Mouse (Mus musculus) spleen, adult 18-20 months (tissue): ENCODE results near the gene Mob2.
A peak's percentile ranks its signal among the peaks of the same experiment; 100 is the strongest.

Experiments
- DNase-seq, 2 experiments: peaks; one replicate each; pipeline ENCODE4 v3.0.0; 2022; ENCODE audit warnings: mixed read lengths in 2 of 2

Gene Mob2

DNA sequence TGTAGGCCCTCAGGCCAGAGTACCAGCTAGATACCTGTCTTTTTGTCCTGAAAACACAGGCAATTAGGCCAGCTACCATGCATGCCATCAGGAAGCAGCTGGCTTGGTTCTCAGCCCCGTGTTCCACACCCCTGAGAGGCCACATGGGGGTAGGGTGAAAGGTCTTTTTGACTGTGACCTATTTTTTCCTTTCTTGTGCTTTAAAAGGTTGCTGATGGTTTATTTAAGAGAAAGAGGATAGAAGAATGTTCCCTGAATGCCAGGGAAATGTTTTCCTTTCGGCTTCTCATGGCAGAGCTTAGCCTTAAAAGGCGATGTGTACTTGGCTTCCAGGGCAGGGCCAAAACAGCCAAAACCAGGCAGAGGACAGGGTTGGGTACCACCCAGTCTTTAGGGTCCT is 40.0 kb downstream of the Mob2 start:
- no peak for DNase-seq

DNA sequence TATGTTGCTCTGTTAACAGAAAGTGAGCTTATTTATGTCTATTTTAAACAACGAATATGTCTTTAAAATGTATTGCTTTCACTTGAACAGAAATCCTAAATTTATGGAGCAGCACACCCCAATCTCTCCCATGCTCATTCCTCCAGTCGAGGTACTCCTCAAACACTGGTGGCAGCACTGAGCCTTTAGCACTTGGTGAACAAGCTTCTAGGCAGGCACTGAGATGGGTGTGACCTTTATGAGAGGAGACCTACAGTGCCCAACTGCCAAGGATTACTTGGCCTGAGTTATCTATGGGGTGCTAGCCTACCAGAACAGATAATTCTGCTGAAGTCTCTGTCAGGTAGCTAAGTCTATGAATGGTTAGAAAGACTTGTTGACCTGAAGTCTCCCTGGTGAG is 41.2 kb downstream of the Mob2 start:
- DNase-seq = no peak

DNA sequence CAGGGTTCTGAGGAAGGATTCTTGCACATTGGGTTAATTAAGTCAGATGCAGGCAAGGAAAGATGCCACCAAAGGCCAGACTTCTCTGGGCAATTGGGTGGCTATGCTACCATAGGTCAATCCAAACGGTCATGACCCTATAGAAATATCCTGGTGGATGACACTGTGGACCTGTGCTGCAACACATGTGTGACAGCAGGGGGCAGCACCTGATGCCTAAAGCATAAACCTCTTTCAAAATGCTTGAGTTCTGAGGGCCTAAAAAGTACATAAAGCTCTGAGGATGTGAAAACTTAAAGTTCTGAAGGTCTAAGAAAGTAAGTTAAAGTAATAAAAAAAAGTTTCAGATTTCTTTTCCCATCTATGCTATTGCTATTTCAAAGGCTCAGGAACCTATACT is 44.3 kb downstream of the Mob2 start:
- DNase-seq = peak in 1 of 2 experiments; percentile 36

DNA sequence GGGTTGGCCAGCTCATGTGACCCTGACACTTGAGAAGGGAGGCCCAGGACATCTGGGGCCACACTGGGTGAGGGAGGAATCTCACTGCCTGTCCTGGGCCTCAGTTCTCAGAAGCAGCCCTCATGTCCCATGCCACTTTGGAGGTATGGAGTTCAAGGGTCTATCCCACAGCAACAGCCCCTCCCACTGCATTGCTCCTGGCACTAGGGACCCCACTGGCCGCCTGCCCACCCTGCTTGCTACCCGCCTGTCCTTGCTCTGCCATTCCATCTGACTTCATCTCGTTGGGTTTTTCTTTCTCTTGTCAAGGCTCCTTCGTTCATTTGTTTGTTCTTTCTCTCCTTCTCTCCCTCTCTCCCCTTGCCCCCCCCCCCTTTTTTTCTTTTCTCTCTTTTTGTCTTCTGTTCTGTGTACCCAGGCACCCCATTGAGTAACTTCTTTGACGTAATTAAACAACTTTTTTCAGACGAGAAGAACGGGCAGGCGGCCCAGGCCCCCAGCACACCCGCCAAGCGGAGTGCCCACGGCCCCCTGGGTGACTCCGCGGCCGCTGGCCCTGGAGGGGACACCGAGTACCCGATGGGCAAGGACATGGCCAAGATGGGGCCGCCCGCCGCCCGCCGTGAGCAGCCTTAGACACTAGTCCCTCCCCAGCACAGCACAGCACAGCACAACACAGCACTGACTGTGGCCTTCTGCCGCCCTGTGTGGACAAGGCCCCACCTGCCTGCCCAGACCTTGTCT is 59.1 kb downstream of the Mob2 start:
- DNase-seq = no peak

DNA sequence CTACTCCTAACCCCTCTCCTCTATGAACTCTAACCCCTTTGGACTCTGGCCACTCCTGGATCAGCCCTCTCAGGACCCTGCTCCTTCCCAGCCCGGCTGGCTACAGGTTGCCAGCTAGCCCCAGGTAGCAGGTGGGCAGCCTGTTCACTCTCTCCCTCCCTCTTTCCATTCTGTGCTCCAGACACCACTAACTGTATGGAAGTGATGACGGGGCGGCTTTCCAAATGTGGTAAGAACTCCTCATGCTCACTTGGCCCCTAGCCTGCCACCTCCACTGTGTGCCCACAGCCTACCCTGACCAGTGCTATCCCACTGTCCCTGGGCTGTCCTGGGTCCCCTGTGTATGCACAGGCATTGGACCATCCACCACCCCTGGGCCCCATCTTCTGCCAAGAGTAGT is 60.2 kb downstream of the Mob2 start:
- no peak for DNase-seq

DNA sequence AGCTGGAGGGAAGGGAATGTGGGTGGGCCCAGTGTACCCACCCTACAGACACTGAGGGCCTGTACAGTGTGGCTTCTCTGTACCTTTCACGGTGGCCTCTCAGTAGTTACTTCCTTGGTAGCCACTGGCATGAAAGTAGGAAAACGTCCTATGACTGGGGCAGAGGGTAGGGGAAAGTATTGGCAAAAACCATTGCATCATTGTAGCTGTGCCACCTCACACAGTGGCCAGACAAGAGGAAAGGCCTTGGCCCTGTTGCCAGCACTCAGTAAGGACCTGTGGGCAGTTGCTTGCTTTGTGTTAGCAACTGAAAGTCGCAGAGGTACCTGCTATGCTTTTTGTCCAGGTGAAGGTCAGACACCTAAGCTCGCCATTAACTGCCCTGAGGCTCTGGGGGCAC is 66.7 kb downstream of the Mob2 start:
- DNase-seq = no peak

DNA sequence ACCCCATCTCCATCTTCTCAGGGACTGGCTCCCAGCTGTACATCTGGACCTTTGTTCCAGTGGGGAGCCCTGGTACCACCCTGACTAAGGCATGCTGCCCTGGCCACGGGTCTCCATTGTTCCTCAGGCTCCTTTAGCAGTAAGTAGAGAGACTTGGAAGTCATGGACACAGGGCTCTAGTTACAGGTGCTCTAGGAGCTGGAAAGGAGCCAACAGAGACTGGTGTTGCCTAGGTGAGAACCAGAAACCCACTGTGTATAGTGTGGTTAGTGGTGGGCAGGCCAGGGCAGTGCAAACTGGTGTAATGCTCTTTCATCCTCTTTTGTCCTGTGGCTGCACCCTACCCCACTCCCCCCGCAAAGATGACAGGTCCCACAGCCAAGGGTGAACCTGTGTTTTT is 69.7 kb downstream of the Mob2 start:
- no peak for DNase-seq

DNA sequence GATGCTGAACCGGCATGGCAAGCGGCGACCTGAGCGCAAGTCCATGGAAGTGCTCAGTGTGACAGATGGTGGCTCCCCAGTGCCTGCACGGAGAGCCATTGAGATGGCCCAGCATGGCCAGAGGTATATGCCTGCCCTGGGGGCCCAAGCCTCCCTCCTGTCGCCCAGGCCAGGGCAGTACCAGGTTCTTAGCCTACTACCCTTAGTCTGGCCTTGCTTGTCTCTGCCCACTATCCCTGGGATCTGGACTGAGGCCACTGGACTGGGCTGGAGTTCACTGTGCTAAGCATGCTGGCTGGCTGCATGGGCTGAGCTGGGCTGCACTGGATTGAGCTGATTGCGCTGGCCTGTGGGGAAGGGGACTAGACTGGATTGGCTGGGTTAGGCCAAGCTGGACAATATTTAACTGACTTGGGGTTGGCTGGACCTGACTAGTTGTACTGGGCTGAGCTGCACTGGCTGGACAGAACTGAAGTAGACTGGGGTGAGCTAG is 72.5 kb downstream of the Mob2 start:
- DNase-seq = no peak

DNA sequence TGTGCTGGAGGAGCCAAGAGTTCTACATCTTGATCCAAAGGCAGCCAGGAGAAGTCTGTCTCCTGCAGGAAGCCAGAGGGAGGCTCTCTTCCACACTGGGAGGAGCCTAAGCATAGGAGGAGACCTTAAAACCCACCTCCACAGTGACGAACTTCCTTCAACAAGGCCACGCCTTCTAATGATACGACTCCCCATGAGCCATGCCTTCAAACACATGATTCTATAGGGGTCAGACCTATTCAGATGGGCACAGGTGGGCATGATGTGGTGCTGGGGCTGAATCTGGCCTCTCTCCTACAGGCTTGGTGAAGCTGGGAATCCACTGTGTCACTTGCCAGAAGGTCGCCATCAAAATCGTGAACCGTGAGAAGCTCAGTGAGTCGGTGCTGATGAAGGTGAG is 79.6 kb downstream of the Mob2 start:
- no peak for DNase-seq

DNA sequence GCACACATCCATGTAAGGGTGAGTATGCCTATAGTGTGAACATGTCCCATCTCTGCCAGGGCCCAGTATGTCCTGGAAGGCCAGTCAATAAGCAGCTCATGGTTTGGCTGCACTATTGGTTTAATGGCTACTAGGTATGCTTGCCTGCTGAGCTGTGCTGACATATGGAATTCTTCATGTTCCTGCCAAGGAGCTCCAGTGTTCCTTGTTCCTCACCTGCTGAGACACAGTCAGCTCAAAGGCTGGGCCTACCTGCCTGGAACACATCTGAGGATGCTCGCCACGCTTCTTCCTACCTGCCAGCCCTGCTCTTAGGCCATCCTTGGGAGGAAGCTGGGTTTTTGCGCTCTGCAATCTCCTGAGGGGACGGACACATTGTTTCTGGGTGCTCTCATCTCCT is 81.6 kb downstream of the Mob2 start:
- no peak for DNase-seq

DNA sequence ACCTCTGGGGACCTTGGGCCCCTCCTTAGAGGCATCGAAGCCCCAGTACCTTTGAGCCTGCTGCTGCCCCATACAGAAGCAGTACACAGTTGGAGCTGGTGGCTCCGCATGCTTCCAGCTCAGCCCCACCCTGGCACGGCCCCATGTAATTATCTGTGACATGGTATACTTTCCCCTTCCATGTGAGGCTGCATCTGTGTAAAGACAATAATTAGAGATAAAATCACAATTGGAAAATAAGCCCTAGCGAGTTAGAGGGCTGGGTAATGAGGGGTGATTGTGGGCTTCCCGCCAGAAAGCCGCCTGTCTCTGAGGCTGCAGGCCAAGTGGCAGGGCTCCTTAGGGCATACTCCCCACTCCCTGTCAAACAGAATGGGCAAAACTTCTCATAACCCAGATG is 82.9 kb downstream of the Mob2 start:
- DNase-seq = no peak

DNA sequence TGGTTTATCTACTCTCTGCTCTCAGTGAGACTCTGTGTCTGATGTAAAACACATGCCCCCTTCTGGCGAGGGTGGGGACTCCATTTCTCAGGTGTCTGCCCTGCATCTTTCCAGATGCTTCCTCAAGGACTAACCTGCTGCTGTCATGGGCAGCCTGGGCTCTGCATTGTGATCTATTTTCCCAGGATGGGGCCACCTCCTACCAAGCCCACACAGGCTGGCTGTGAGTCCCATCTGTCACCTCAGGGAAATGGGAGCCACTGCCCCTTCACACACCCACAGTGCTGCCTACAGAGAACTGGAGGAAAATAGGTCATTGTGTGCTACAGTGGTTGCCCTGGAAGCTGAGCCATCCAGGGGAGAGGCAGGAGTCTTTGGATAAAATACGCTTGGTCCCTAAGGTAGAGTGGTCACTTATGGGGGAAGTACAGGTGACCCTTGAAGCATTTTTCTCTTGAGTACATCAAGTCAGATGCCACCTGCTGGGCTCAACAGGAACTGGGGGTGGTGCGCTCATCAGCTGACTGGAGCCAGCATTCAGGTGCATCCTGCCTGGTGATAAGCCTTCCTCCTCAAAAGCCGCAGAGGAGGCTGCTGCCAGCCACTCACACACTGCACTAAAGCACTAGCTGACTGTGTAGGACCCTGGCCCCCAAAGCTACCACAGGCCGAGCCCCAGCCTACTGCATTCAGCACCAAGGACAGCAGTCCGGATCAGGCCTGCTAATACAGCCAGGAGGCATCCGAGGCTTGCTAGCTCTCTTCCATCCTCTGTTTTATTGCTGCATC is 87.8 kb downstream of the Mob2 start:
- no peak for DNase-seq

DNA sequence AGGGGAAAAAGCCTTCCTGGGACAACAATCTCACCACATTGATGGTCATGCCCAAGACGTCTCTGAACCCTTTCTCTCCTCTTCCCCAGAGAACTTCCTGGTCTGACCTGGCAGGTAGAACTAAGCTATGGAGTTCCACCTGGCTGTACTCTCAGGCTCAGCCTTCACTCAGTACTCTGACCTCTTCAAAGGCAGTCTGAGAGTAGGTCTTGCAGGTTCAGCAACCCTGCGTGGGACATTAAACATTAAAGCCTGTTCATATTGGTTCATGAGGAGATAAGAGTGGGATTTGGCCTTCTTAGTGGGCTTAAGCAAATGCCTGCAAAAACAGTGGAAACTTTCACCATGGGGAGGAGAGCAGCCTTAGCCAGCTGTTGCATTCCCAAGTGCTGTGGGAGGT is 94.6 kb downstream of the Mob2 start:
- no peak for DNase-seq

DNA sequence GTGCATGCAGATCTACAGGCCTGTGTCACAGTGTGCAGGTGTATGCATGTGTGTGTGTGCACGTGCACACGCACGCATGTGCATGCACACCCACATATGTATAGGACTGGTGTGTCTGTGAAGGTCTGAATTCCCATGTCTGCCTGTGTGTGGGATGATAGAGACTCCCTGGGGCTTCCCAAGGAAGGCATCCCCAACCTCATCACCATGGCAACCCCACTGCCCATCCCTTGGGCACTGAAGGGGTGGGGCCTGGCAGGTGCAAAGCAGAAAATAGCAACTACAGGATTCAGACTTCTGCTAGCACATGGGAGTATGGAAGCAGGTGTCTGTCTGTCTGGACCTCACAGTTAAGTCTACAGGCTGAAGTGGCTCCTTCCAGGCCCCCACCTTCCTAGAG is 98.3 kb downstream of the Mob2 start:
- DNase-seq = no peak

DNA sequence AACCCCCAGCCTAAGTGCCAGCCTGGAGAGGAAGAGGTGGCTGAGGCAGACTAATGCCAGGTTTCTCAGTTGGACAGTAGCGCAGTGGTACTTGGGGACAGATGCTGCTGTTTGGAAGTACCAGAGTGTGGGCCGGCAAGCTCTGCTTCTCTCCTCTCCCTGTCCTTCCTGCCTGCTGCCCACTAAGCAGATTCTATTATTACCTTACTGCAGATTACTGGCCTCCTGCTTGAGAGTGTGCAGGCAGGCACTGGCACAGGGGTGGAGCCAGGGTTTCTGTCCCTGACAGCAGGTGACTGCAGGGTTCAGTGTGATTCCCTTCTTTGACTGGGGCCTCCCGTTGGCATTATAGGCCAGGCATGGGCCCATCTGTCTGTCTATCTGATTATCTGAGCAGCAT is 99.4 kb downstream of the Mob2 start:
- DNase-seq = no peak

DNA sequence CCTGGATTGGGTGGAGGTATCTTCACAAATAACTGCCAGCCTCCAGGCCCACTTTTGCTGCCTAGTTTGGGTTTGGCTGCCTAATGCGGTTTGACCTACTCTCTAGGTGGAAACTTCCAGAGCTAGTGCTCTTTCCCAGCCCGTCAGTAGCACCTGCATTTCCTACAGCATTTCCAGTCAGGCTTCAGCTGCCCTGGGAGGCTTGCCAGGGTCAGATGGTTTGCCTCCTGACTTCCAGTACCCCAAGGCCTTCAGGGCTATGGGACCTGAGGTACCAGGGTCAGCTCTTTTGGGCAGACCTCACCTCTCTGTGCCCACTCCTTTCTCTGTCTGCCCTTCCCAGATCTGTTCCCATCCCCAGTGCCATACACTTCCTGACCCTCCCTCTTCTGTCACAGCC is 99.9 kb downstream of the Mob2 start:
- DNase-seq = no peak

DNA sequence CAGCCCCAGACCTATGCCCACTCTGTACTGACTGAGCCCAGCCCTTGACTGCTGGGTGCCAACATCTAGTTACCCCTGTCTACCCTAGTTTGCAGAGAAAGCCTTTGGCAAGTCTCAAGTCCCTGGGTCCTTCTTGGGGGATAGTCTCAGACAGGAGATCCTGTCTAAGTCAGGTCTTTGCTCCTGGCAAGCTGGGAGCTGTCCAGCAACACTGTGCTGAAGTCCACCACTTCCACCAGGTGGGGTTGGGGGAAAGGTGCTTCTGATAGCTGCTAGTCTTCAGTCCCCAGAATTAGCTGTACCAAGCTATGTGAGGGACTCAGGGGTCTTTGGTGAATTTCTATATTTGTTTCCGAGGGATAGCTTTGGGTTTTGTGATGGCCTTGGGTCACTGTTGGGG is 101.7 kb downstream of the Mob2 start:
- DNase-seq = no peak
